ENCODE assay signal across 22 mouse cellular contexts in genomic region chr14:30512896-30513295, GRCm38 (mm10). TPM values are rescaled to one million over a fixed set of nuclear protein-coding genes. Genes with fewer than 3 reads are reported as not detected.
DNase-seq lines count a peak whose midpoint lies in the region; ATAC-seq and TF ChIP-seq lines count a peak whose summit lies in the region.
"Had no signal": no experiment of that assay in that cellular context is flagged by ENCODE, and none has a peak within 500 bp of the region (broad histone marks: within the 10 kb centered on the region; RNA-seq: fewer than 3 reads in every experiment).

No protein-coding gene starts in this region.

- TF ChIP-seq CTCF in gastrocnemius, adult 2 months (IDR thresholded peaks at IDR 0.05): no peak
- TF ChIP-seq CTCF in liver, postnatal 0 days (IDR thresholded peaks at IDR 0.05; ENCODE audit: low read depth): no peak

- no peak overlapping the region for H3K9ac ChIP-seq in liver, embryonic 13.5 days
- no peak overlapping the region for H3K9ac ChIP-seq in liver, embryonic 11.5 days (ENCODE audit: low read depth, low read length)
- no peak overlapping the region for H3K9ac ChIP-seq in liver, postnatal 0 days (replicated peaks)
- H3K9ac ChIP-seq in forebrain, embryonic 15.5 days (replicated peaks): no peak overlapping the region
- H3K9ac ChIP-seq: embryonic facial prominence, embryonic 12.5 days; hindbrain, embryonic 14.5 days; intestine, embryonic 15.5 days had no signal

- H3K4me3 ChIP-seq in gastrocnemius, adult 2 months: no peak overlapping the region
- H3K4me3 ChIP-seq in liver, embryonic 13.5 days (replicated peaks): no peak overlapping the region
- no peak overlapping the region for H3K4me3 ChIP-seq in liver, embryonic 11.5 days (ENCODE audit: low read depth, low read length)
- no peak overlapping the region for H3K4me3 ChIP-seq in liver, postnatal 0 days (ENCODE audit: low read depth, low read length)
- H3K4me3 ChIP-seq in forebrain, embryonic 15.5 days: no peak overlapping the region
- H3K4me3 ChIP-seq: embryonic facial prominence, embryonic 12.5 days; hindbrain, embryonic 10.5 days; intestine, embryonic 15.5 days had no signal

- H3K9me3 ChIP-seq in liver, embryonic 13.5 days (replicated peaks): no peaks in the 10 kb centered on the region
- H3K9me3 ChIP-seq in liver, embryonic 11.5 days (ENCODE audit: control insufficient read depth, low read length): no peaks in the 10 kb centered on the region
- no peaks in the 10 kb centered on the region for H3K9me3 ChIP-seq in liver, postnatal 0 days (ENCODE audit: low read length)
- no peaks in the 10 kb centered on the region for H3K9me3 ChIP-seq in forebrain, embryonic 15.5 days
- H3K9me3 ChIP-seq: embryonic facial prominence, embryonic 12.5 days; hindbrain, embryonic 10.5 days; intestine, embryonic 15.5 days had no signal

- H3K4me2 ChIP-seq in liver, embryonic 13.5 days: no peak overlapping the region
- no peak overlapping the region for H3K4me2 ChIP-seq in liver, embryonic 11.5 days
- H3K4me2 ChIP-seq in liver, postnatal 0 days (ENCODE audit: low read depth, low read length): no peak overlapping the region
- no peak overlapping the region for H3K4me2 ChIP-seq in forebrain, embryonic 15.5 days (replicated peaks)
- H3K4me2 ChIP-seq: embryonic facial prominence, embryonic 12.5 days; hindbrain, embryonic 14.5 days; intestine, embryonic 15.5 days had no signal

- intact Hi-C loops in gastrocnemius, adult 2 months (cut with DNase I): no loop called here

- peaks cover 54% of the 10 kb centered on the region for H3K36me3 ChIP-seq in liver, embryonic 13.5 days
- H3K36me3 ChIP-seq in liver, embryonic 11.5 days (ENCODE audit: control insufficient read depth, insufficient read depth, low read length): peaks cover 2% of the 10 kb centered on the region; the same call in 1 of the 2 replicates
- H3K36me3 ChIP-seq in liver, postnatal 0 days (replicated peaks; ENCODE audit: insufficient read depth, low read length): peaks cover 47% of the 10 kb centered on the region
- H3K36me3 ChIP-seq in forebrain, embryonic 15.5 days: peaks cover 42% of the 10 kb centered on the region

- no peak for TF ChIP-seq EP300 in liver, postnatal 0 days (IDR thresholded peaks at IDR 0.05; ENCODE audit: low read depth)

- H3K4me1 ChIP-seq in liver, embryonic 13.5 days (replicated peaks): peaks cover 9% of the 10 kb centered on the region
- H3K4me1 ChIP-seq in liver, embryonic 11.5 days (replicated peaks; ENCODE audit: control insufficient read depth, insufficient read depth, low read length): peaks cover 4% of the 10 kb centered on the region
- no peaks in the 10 kb centered on the region for H3K4me1 ChIP-seq in liver, postnatal 0 days (ENCODE audit: insufficient read depth)
- H3K4me1 ChIP-seq in forebrain, embryonic 15.5 days: no peaks in the 10 kb centered on the region
- H3K4me1 ChIP-seq: embryonic facial prominence, embryonic 12.5 days; hindbrain, embryonic 10.5 days; intestine, embryonic 15.5 days had no signal

- DNase-seq in gastrocnemius, adult 2 months: no peak
- no peak for DNase-seq in gastrocnemius, adult 8-10 months (ENCODE audit: low spot score in 2 of 2)
- DNase-seq in liver, embryonic 13.5 days: no peak
- no peak for DNase-seq in liver, embryonic 11.5 days (ENCODE audit: low spot score)
- no peak for DNase-seq in liver, postnatal 0 days
- no peak for DNase-seq in adrenal gland, postnatal 14 days
- DNase-seq: adrenal gland, postnatal 25 days; B cell, adult 2 months; cerebellum, adult 11 months; cerebellum, adult 8-10 months; cerebellum, postnatal 14 days; gastrocnemius, postnatal 25 days; heart, postnatal 14 days had no signal

- H3K27me3 ChIP-seq in liver, embryonic 13.5 days: no peaks in the 10 kb centered on the region
- H3K27me3 ChIP-seq in liver, embryonic 11.5 days (replicated peaks; ENCODE audit: control insufficient read depth, insufficient read depth, low read length): no peaks in the 10 kb centered on the region
- H3K27me3 ChIP-seq in liver, postnatal 0 days (ENCODE audit: insufficient read depth, low read length): no peaks in the 10 kb centered on the region
- no peaks in the 10 kb centered on the region for H3K27me3 ChIP-seq in forebrain, embryonic 15.5 days
- H3K27me3 ChIP-seq: embryonic facial prominence, embryonic 12.5 days; intestine, embryonic 15.5 days; Patski had no signal

- ATAC-seq in liver, embryonic 13.5 days (ENCODE audit: low read depth): 0 out of 2 replicates have a peak, but pooled peaks have one; percentile 35
- no peak for ATAC-seq in liver, embryonic 11.5 days (replicated peaks; ENCODE audit: low FRiP score)
- peak; percentile 63 for ATAC-seq in liver, postnatal 0 days
- no peak for ATAC-seq in forebrain, embryonic 15.5 days (replicated peaks)
- ATAC-seq: activated CD4-positive, CD25-positive, alpha-beta regulatory T cell, adult 4 months; CD4-positive, CD25-positive, alpha-beta regulatory T cell, adult 4 months; forebrain, embryonic 16.5 days; intestine, embryonic 15.5 days; Patski had no signal

- 56% methylated on average over 5 of the region's 5 CpGs for WGBS in liver, embryonic 13.5 days (ENCODE audit: insufficient replicate concordance)
- WGBS in liver, embryonic 11.5 days: 85% methylated on average over 5 of the region's 5 CpGs
- WGBS in liver, postnatal 0 days (ENCODE audit: insufficient replicate concordance): 71% methylated on average over 5 of the region's 5 CpGs
- WGBS in forebrain, embryonic 15.5 days: 93% methylated on average over 5 of the region's 5 CpGs

- peak overlapping the region; percentile 40; the same call in 1 of the 2 replicates for H3K27ac ChIP-seq in gastrocnemius, adult 2 months
- no peak overlapping the region for H3K27ac ChIP-seq in liver, embryonic 13.5 days
- no peak overlapping the region for H3K27ac ChIP-seq in liver, embryonic 11.5 days (ENCODE audit: low read depth, low read length)
- H3K27ac ChIP-seq in liver, postnatal 0 days (ENCODE audit: low read depth): no peak overlapping the region
- H3K27ac ChIP-seq in forebrain, embryonic 15.5 days (replicated peaks): no peak overlapping the region
- H3K27ac ChIP-seq: embryonic facial prominence, embryonic 12.5 days; hindbrain, embryonic 10.5 days; hindbrain, embryonic 14.5 days; intestine, embryonic 15.5 days had no signal

RNA-seq across cellular contexts. Expression of gene Cacna1d, which starts 21.6 kb away (rescaled TPM):
- under 1 TPM; 0.36 to 0.38 TPM for total RNA-seq in gastrocnemius, adult 2 months (2021)
- total RNA-seq in gastrocnemius, adult 8-10 months (2022): under 1 TPM in 3 of 4 experiments, not detected in 1; 0.05 to 0.19 (median 0.19) TPM
- 0.15 and 0.38 TPM in 2 replicates for polyA plus RNA-seq in liver, embryonic 13.5 days (2015; fragmentation: Nextera tagmentation; extraction: Ambion mirVana)
- 0.99 and 1.2 TPM in 2 replicates for polyA plus RNA-seq in liver, embryonic 11.5 days (2014; fragmentation: Nextera tagmentation; extraction: Ambion mirVana)
- polyA plus RNA-seq in liver, postnatal 0 days (2015; fragmentation: Nextera tagmentation; extraction: Ambion mirVana): 0.22 and 0.36 TPM in 2 replicates
- 7.1 and 8.2 TPM in 2 replicates for polyA plus RNA-seq in forebrain, embryonic 15.5 days (2015; fragmentation: Nextera tagmentation; extraction: Ambion mirVana)
- 15.4 and 18.6 TPM in 2 replicates for total RNA-seq in adrenal gland, postnatal 14 days (2021)

RNA-seq across cellular contexts. Expression of gene Dcp1a, which starts 33.6 kb away (rescaled TPM):
- 1 to 10 TPM; 8.4 to 8.6 TPM for total RNA-seq in gastrocnemius, adult 2 months (2021)
- total RNA-seq in gastrocnemius, adult 8-10 months (2022): 1 to 10 TPM; 5.0 to 8.4 (median 7.7) TPM
- polyA plus RNA-seq in liver, embryonic 13.5 days (2015; fragmentation: Nextera tagmentation; extraction: Ambion mirVana): 8.5 and 10.6 TPM in 2 replicates
- 26.8 and 29.1 TPM in 2 replicates for polyA plus RNA-seq in liver, embryonic 11.5 days (2014; fragmentation: Nextera tagmentation; extraction: Ambion mirVana)
- 2.9 and 3.3 TPM in 2 replicates for polyA plus RNA-seq in liver, postnatal 0 days (2015; fragmentation: Nextera tagmentation; extraction: Ambion mirVana)
- 19.2 and 21.2 TPM in 2 replicates for polyA plus RNA-seq in forebrain, embryonic 15.5 days (2015; fragmentation: Nextera tagmentation; extraction: Ambion mirVana)
- total RNA-seq in adrenal gland, postnatal 14 days (2021): 22.6 and 30.2 TPM in 2 replicates

RNA-seq across cellular contexts. Expression of gene Tkt, which starts 35.3 kb away (rescaled TPM):
- 10 to 100 TPM in 1 of 2 experiments, 1 to 10 TPM in 1; 8.0 to 15.0 TPM for total RNA-seq in gastrocnemius, adult 2 months (2021)
- 10 to 100 TPM in 3 of 4 experiments, 1 to 10 TPM in 1; 5.8 to 10.9 (median 10.6) TPM for total RNA-seq in gastrocnemius, adult 8-10 months (2022)
- 231 and 240 TPM in 2 replicates for polyA plus RNA-seq in liver, embryonic 13.5 days (2015; fragmentation: Nextera tagmentation; extraction: Ambion mirVana)
- 184 and 210 TPM in 2 replicates for polyA plus RNA-seq in liver, embryonic 11.5 days (2014; fragmentation: Nextera tagmentation; extraction: Ambion mirVana)
- polyA plus RNA-seq in liver, postnatal 0 days (2015; fragmentation: Nextera tagmentation; extraction: Ambion mirVana): 96.6 and 110 TPM in 2 replicates
- 327 and 333 TPM in 2 replicates for polyA plus RNA-seq in forebrain, embryonic 15.5 days (2015; fragmentation: Nextera tagmentation; extraction: Ambion mirVana)
- total RNA-seq in adrenal gland, postnatal 14 days (2021): 829 and 921 TPM in 2 replicates

Comparison
In these comparisons a context has a peak if more than half of its experiments do, and no peak if none do; other contexts are left out.
1. ATAC-seq: peak in liver, embryonic 13.5 days (single experiment) and liver, postnatal 0 days (single experiment); none in liver, embryonic 11.5 days (single experiment) and forebrain, embryonic 15.5 days (single experiment).